Mouse (Mus musculus) hindbrain, embryonic 16.5 days (tissue): ENCODE results near the gene C1qtnf4. TPM values are rescaled to one million over a fixed set of nuclear protein-coding genes. Genes with fewer than 3 reads are reported as not detected.
A peak's percentile ranks its signal among the peaks of the same experiment; 100 is the strongest.

Experiments
- ATAC-seq: fragments of 200-750 bp; cut with Nextera tagmentation; 2 replicates; pipeline ENCODE4 v1.8.0; 2017; ENCODE audit warnings: moderate TSS enrichment, moderate library complexity
- H3K27ac ChIP-seq: fragments of 300-500 bp; sonication (generic); 2 replicates; pipeline ENCODE4 v1.5.1; 2014; ENCODE audit warnings: low read depth, mild to moderate bottlenecking, control low read depth, low read length, moderate library complexity
- H3K27me3 ChIP-seq: fragments of 300-500 bp; sonication (generic); replicated peaks from 2 replicates; pipeline ENCODE4 v1.6.1; 2014; ENCODE audit warnings: low read length; ENCODE audit not compliant: control insufficient read depth, insufficient read depth
- H3K36me3 ChIP-seq: fragments of 300-500 bp; sonication (generic); 2 replicates; pipeline ENCODE4 v1.6.1; 2014; ENCODE audit warnings: mild to moderate bottlenecking, low read length, moderate library complexity, mixed read lengths; ENCODE audit not compliant: control insufficient read depth, insufficient read depth
- H3K4me1 ChIP-seq: fragments of 300-500 bp; sonication (generic); 2 replicates; pipeline ENCODE4 v1.6.1; 2014; ENCODE audit warnings: low read depth, low read length; ENCODE audit not compliant: control insufficient read depth, insufficient read depth
- H3K4me2 ChIP-seq: fragments of 300-500 bp; sonication (generic); 2 replicates; pipeline ENCODE4 v1.6.1; 2014; ENCODE audit warnings: mild to moderate bottlenecking, low read length, control low read depth, moderate library complexity
- H3K4me3 ChIP-seq: fragments of 300-500 bp; sonication (generic); 2 replicates; pipeline ENCODE4 v1.5.1; 2014; ENCODE audit warnings: mild to moderate bottlenecking, low read length, control low read depth, moderate library complexity
- H3K9ac ChIP-seq: fragments of 300-500 bp; sonication (generic); 2 replicates; pipeline ENCODE4 v1.6.1; 2014; ENCODE audit warnings: low read depth, mild to moderate bottlenecking, control low read depth, low read length, moderate library complexity
- H3K9me3 ChIP-seq: fragments of 300-500 bp; sonication (generic); 2 replicates; pipeline ENCODE4 v1.6.1; 2014; ENCODE audit warnings: mild to moderate bottlenecking, low read length, moderate library complexity; ENCODE audit not compliant: control insufficient read depth
- WGBS: fragments of 180-500 bp; shearing (Covaris S2); extraction: QIAGEN DNeasy Blood & Tissue Kit; methylation state at CpG from one replicate; pipeline ENCODE4 v1.1.7; 2014; 5-methylcytosine and 5-hydroxymethylcytosine counted together
- polyA plus RNA-seq: library from polyadenylated mRNA; unstranded; fragments of >200 nt; fragmentation: Nextera tagmentation; extraction: Ambion mirVana; gene quantifications from 2 replicates; pipeline ENCODE4 v1.2.1, GENCODE M21; 2015

Gene C1qtnf4
- polyA plus RNA-seq, result 19.8 and 26.6 TPM in 2 replicates

GRCm38 (mm10) chr2:90885218-90886041 is at the start of gene C1qtnf4:
Gene C1qtnf4, plus strand, starts transcription at chr2:90885860.
- Histone ChIP-seq H3K9me3 (no peaks in the 10 kb centered on the region), H3K4me1 (peaks cover 28% of the 10 kb centered on the region), H3K4me3 (peak within 1 kb of the TSS; percentile 49), H3K27me3 (0 out of 2 replicates have a peak, but pooled peaks cover 2% of the 10 kb centered on the region), H3K9ac (peak within 1 kb of the TSS; percentile 71), H3K4me2 (peak within 1 kb of the TSS; percentile 54), H3K36me3 (no peaks in the 10 kb centered on the region), H3K27ac (peak within 1 kb of the TSS; percentile 85)
- ATAC-seq, result peak; percentile 83
- under 1% methylated on average over 45 of the region's 45 CpGs for WGBS

- H3K4me3 ChIP-seq, result no peak overlapping the region
- ATAC-seq, result no peak
- 94% methylated on average over 2 of the region's 2 CpGs for WGBS
- no peaks in the 10 kb centered on the region for H3K9me3 ChIP-seq
- H3K9ac ChIP-seq, result no peak overlapping the region
- no peaks in the 10 kb centered on the region for H3K27me3 ChIP-seq
- H3K4me2 ChIP-seq, result no peak overlapping the region
- H3K27ac ChIP-seq, result no peak overlapping the region
- no peaks in the 10 kb centered on the region for H3K4me1 ChIP-seq
- H3K36me3 ChIP-seq, result no peaks in the 10 kb centered on the region
These were observed 47.0 kb upstream of the C1qtnf4 start for GRCm38 (mm10) chr2:90838621-90839020.

GRCm38 (mm10) chr2:90843666-90844065 is 42.0 kb upstream of the C1qtnf4 start:
- H3K9ac ChIP-seq, result no peak overlapping the region
- peaks cover 10% of the 10 kb centered on the region for H3K4me1 ChIP-seq
- no peak overlapping the region for H3K4me2 ChIP-seq
- H3K36me3 ChIP-seq, result no peaks in the 10 kb centered on the region
- no peak for ATAC-seq
- no peak overlapping the region for H3K27ac ChIP-seq
- no peak overlapping the region for H3K4me3 ChIP-seq
- no peaks in the 10 kb centered on the region for H3K27me3 ChIP-seq
- H3K9me3 ChIP-seq, result no peaks in the 10 kb centered on the region
- 66% methylated on average over 1 of the region's 1 CpGs for WGBS

- no peak overlapping the region for H3K4me2 ChIP-seq
- H3K4me1 ChIP-seq, result peaks cover 13% of the 10 kb centered on the region
- ATAC-seq, result no peak
- 87% methylated on average over 5 of the region's 5 CpGs for WGBS
- H3K27ac ChIP-seq, result no peak overlapping the region
- no peaks in the 10 kb centered on the region for H3K36me3 ChIP-seq
- no peak overlapping the region for H3K9ac ChIP-seq
- no peaks in the 10 kb centered on the region for H3K27me3 ChIP-seq
- H3K9me3 ChIP-seq, result no peaks in the 10 kb centered on the region
- H3K4me3 ChIP-seq, result no peak overlapping the region
These were observed 41.4 kb upstream of the C1qtnf4 start for GRCm38 (mm10) chr2:90844262-90844661.

GRCm38 (mm10) chr2:90845234-90845633 is 40.4 kb upstream of the C1qtnf4 start:
- Histone ChIP-seq H3K27me3 (no peaks in the 10 kb centered on the region), H3K36me3 (no peaks in the 10 kb centered on the region), H3K9ac (no peak overlapping the region), H3K27ac (no peak overlapping the region), H3K4me2 (no peak overlapping the region), H3K9me3 (no peaks in the 10 kb centered on the region), H3K4me1 (peaks cover 17% of the 10 kb centered on the region), H3K4me3 (no peak overlapping the region)
- 88% methylated on average over 5 of the region's 5 CpGs for WGBS
- no peak for ATAC-seq

GRCm38 (mm10) chr2:90846171-90846570 is 39.5 kb upstream of the C1qtnf4 start:
- Histone ChIP-seq H3K27me3 (no peaks in the 10 kb centered on the region), H3K4me3 (peak overlapping the region; percentile 94), H3K4me1 (peaks cover 19% of the 10 kb centered on the region), H3K4me2 (peak overlapping the region; percentile 78), H3K27ac (peak overlapping the region; percentile 88), H3K9me3 (no peaks in the 10 kb centered on the region), H3K36me3 (peaks cover 7% of the 10 kb centered on the region; the same call in 1 of the 2 replicates), H3K9ac (peak overlapping the region; percentile 72)
- ATAC-seq, result no peak
- 46% methylated on average over 6 of the region's 6 CpGs for WGBS

- WGBS, result 3% methylated on average over 8 of the region's 8 CpGs
- Histone ChIP-seq H3K4me3 (peak overlapping the region; percentile 94), H3K9ac (peak overlapping the region; percentile 72), H3K4me2 (peak overlapping the region; percentile 78), H3K4me1 (peaks cover 19% of the 10 kb centered on the region), H3K9me3 (no peaks in the 10 kb centered on the region), H3K36me3 (peaks cover 11% of the 10 kb centered on the region), H3K27me3 (no peaks in the 10 kb centered on the region), H3K27ac (peak overlapping the region; percentile 88)
- ATAC-seq, result peak; percentile 74
These were observed 39.1 kb upstream of the C1qtnf4 start for GRCm38 (mm10) chr2:90846597-90846954.

GRCm38 (mm10) chr2:90846955-90847680 is 38.5 kb upstream of the C1qtnf4 start, which contains the start of gene Mtch2:
Gene Mtch2, plus strand, starts transcription at chr2:90847155.
- Histone ChIP-seq H3K4me1 (peaks cover 19% of the 10 kb centered on the region), H3K9ac (peak within 1 kb of the TSS; percentile 97), H3K4me2 (peak within 1 kb of the TSS; percentile 78), H3K9me3 (no peaks in the 10 kb centered on the region), H3K27me3 (no peaks in the 10 kb centered on the region), H3K36me3 (peaks cover 15% of the 10 kb centered on the region), H3K4me3 (peak within 1 kb of the TSS; percentile 94), H3K27ac (peak within 1 kb of the TSS; percentile 95)
- 0% methylated on average over 66 of the region's 67 CpGs for WGBS
- ATAC-seq, result peak; percentile 97

GRCm38 (mm10) chr2:90847681-90848050 is 38.0 kb upstream of the C1qtnf4 start:
- no peaks in the 10 kb centered on the region for H3K27me3 ChIP-seq
- ATAC-seq, result no peak
- peak overlapping the region; percentile 97 for H3K9ac ChIP-seq
- peak overlapping the region; percentile 94 for H3K4me3 ChIP-seq
- H3K4me2 ChIP-seq, result peak overlapping the region; percentile 74
- H3K27ac ChIP-seq, result peak overlapping the region; percentile 95
- H3K4me1 ChIP-seq, result peaks cover 19% of the 10 kb centered on the region
- under 1% methylated on average over 13 of the region's 13 CpGs for WGBS
- no peaks in the 10 kb centered on the region for H3K9me3 ChIP-seq
- H3K36me3 ChIP-seq, result peaks cover 17% of the 10 kb centered on the region
